8 mouse cellular contexts compared by ENCODE assay signal in the genomic region with DNA sequence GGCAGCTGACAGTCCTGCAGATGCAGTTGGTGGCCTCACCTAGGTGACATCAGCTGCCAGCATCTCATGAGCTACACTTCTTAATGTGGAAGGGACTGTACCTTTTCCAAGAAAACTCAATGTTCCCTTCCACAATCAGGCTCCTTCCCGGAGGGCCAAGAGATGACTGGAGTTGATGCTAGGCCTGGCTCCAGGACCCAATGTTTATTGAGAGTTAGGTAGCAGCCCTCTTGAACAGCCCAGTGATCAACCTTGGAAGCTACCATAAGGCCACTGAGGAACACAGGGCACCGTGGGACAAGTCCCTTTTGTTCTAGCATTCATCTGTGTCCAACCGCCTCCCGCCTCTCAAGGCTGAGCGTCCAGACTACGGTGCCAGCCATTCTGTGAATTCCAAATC. TPM values are rescaled to one million over a fixed set of nuclear protein-coding genes. Genes with fewer than 3 reads are reported as not detected.
DNase-seq lines count a peak whose midpoint lies in the region; ATAC-seq and TF ChIP-seq lines count a peak whose summit lies in the region.

No protein-coding gene starts in this region.

- peak overlapping the region; percentile 74 for H3K4me3 ChIP-seq in kidney, adult 2 months (ENCODE audit: insufficient read depth, low read depth, low read length)
- peak overlapping the region; percentile 80 for H3K4me3 ChIP-seq in brown adipose tissue, adult 24 weeks (ENCODE audit: insufficient read depth, low read depth, low read length)
- H3K4me3 ChIP-seq in hindbrain, embryonic 12.5 days, result peak overlapping the region; percentile 85
- H3K4me3 ChIP-seq in midbrain, embryonic 12.5 days, result peak overlapping the region; percentile 63

- no peaks in the 10 kb centered on the region for H3K27me3 ChIP-seq in kidney, adult 2 months (replicated peaks; ENCODE audit: control insufficient read depth, insufficient read depth, low read length)
- no peaks in the 10 kb centered on the region for H3K27me3 ChIP-seq in hindbrain, embryonic 12.5 days
- H3K27me3 ChIP-seq in midbrain, embryonic 12.5 days, result no peaks in the 10 kb centered on the region

- peak overlapping the region; percentile 99 for H3K9ac ChIP-seq in hindbrain, embryonic 12.5 days
- H3K9ac ChIP-seq in midbrain, embryonic 12.5 days (replicated peaks), result peak overlapping the region; percentile 96

- TF ChIP-seq POLR2A in kidney, adult 2 months (IDR thresholded peaks at IDR 0.05; ENCODE audit: low read depth, low read length), result no peak

- H3K4me1 ChIP-seq in kidney, adult 2 months (ENCODE audit: control insufficient read depth, insufficient read depth, low read length), result 0 out of 2 replicates have a peak, but pooled peaks cover 6% of the 10 kb centered on the region
- H3K4me1 ChIP-seq in brown adipose tissue, adult 24 weeks (ENCODE audit: control insufficient read depth, insufficient read depth, insufficient read length, low read length), result peaks cover 11% of the 10 kb centered on the region
- peaks cover 17% of the 10 kb centered on the region for H3K4me1 ChIP-seq in hindbrain, embryonic 12.5 days
- H3K4me1 ChIP-seq in midbrain, embryonic 12.5 days, result peaks cover 13% of the 10 kb centered on the region

- no peak for DNase-seq in kidney, adult 2 months
- no peak for DNase-seq in kidney, adult 8-10 months
- DNase-seq in right cerebral cortex, postnatal 4 days, result no peak
- DNase-seq in natural killer cell, adult 2 months (ENCODE audit: low spot score in 2 of 2), result no peak
- no peak for DNase-seq in c-Kit-positive CD71-positive TER-119-positive erythroid progenitor cells, embryonic 14.5 days (ENCODE audit: low spot score)

- no peak for TF ChIP-seq CTCF in kidney, adult 2 months (conservative IDR thresholded peaks at IDR 0.05; ENCODE audit: insufficient read depth, insufficient read length, low read depth, low read length)

- H3K4me2 ChIP-seq in hindbrain, embryonic 12.5 days (replicated peaks), result peak overlapping the region; percentile 69
- peak overlapping the region; percentile 85 for H3K4me2 ChIP-seq in midbrain, embryonic 12.5 days (replicated peaks)

- 64% methylated on average over 6 of the region's 6 CpGs for WGBS in kidney, adult 2 months
- 78% methylated on average over 6 of the region's 6 CpGs for WGBS in hindbrain, embryonic 12.5 days
- 85% methylated on average over 6 of the region's 6 CpGs for WGBS in midbrain, embryonic 12.5 days

- H3K36me3 ChIP-seq in kidney, adult 2 months (ENCODE audit: control insufficient read depth, insufficient read depth, low read length), result no peaks in the 10 kb centered on the region
- H3K36me3 ChIP-seq in hindbrain, embryonic 12.5 days, result peaks cover 15% of the 10 kb centered on the region
- H3K36me3 ChIP-seq in midbrain, embryonic 12.5 days, result peaks cover 18% of the 10 kb centered on the region

- H3K9me3 ChIP-seq in hindbrain, embryonic 12.5 days (replicated peaks), result no peaks in the 10 kb centered on the region
- no peaks in the 10 kb centered on the region for H3K9me3 ChIP-seq in midbrain, embryonic 12.5 days

- no peak overlapping the region for H3K27ac ChIP-seq in kidney, adult 2 months (ENCODE audit: insufficient read depth, low read depth, low read length)
- no peak overlapping the region for H3K27ac ChIP-seq in brown adipose tissue, adult 24 weeks (replicated peaks; ENCODE audit: low read depth, low read length)
- H3K27ac ChIP-seq in hindbrain, embryonic 12.5 days, result no peak overlapping the region
- H3K27ac ChIP-seq in midbrain, embryonic 12.5 days (replicated peaks), result no peak overlapping the region

- no peak for ATAC-seq in hindbrain, embryonic 12.5 days (ENCODE audit: low FRiP score)
- no peak for ATAC-seq in midbrain, embryonic 12.5 days (ENCODE audit: low FRiP score, low read depth)

RNA-seq across cellular contexts. Expression of a gene that starts 1.1 kb away (rescaled TPM):
- polyA plus RNA-seq in kidney, adult 2 months (2012; rRNA removed), result 52.2 and 60.9 TPM in 2 replicates
- polyA plus RNA-seq in brown adipose tissue, adult 24 weeks (2012; ENCODE audit: insufficient read depth, insufficient read length, missing spikeins), result 30.8 and 41.0 TPM in 2 replicates
- 46.1 and 51.2 TPM in 2 replicates for polyA plus RNA-seq in hindbrain, embryonic 12.5 days (2016; fragmentation: Nextera tagmentation; extraction: Ambion mirVana)
- 41.1 and 45.2 TPM in 2 replicates for polyA plus RNA-seq in midbrain, embryonic 12.5 days (2016; fragmentation: Nextera tagmentation; extraction: Ambion mirVana)

RNA-seq across cellular contexts. Expression of a gene that starts 42.0 kb away (rescaled TPM):
- 21.0 and 21.1 TPM in 2 replicates for polyA plus RNA-seq in kidney, adult 2 months (2012; rRNA removed)
- polyA plus RNA-seq in brown adipose tissue, adult 24 weeks (2012; ENCODE audit: insufficient read depth, insufficient read length, missing spikeins), result 3.0 and 6.3 TPM in 2 replicates
- polyA plus RNA-seq in hindbrain, embryonic 12.5 days (2016; fragmentation: Nextera tagmentation; extraction: Ambion mirVana), result 21.1 and 22.2 TPM in 2 replicates
- 23.3 and 24.2 TPM in 2 replicates for polyA plus RNA-seq in midbrain, embryonic 12.5 days (2016; fragmentation: Nextera tagmentation; extraction: Ambion mirVana)
